Mouse (Mus musculus) G1E (cell line): ENCODE data around the gene Kidins220. TPM values are rescaled to one million over a fixed set of nuclear protein-coding genes. Genes with fewer than 3 reads are reported as not detected.

ENCODE experiments used
- ATAC-seq: 2 replicates; pipeline ENCODE4 v1.8.0; 2016; ENCODE audit warnings: mild to moderate bottlenecking; ENCODE audit not compliant: insufficient number of reproducible peaks, poor library complexity, low FRiP score, severe bottlenecking; ENCODE audit errors: extremely low read depth
- DNase-seq: peaks from one replicate; pipeline ENCODE4 v3.0.0; 2012; ENCODE audit warnings: low spot score
- H3K27me3 ChIP-seq: 2 replicates; pipeline ENCODE4 v1.6.1; 2012; ENCODE audit warnings: mild to moderate bottlenecking, low read length, inconsistent platforms; ENCODE audit not compliant: insufficient read depth
- H3K36me3 ChIP-seq: replicated peaks from 2 replicates; pipeline ENCODE3; 2012; ENCODE audit warnings: mild to moderate bottlenecking, inconsistent platforms
- H3K4me1 ChIP-seq: 2 replicates; pipeline ENCODE4 v1.6.1; 2012; ENCODE audit warnings: low read depth, low read length, inconsistent platforms, mixed read lengths; ENCODE audit not compliant: insufficient read depth
- H3K4me3 ChIP-seq: 2 replicates; pipeline ENCODE4 v1.5.1; 2012; ENCODE audit warnings: low read depth, mild to moderate bottlenecking, inconsistent platforms, low read length, moderate library complexity, mixed read lengths
- H3K9me3 ChIP-seq: replicated peaks from 2 replicates; pipeline ENCODE4 v1.6.1; 2012; ENCODE audit warnings: inconsistent platforms
- CTCF ChIP-seq: IDR thresholded peaks from 2 replicates; pipeline ENCODE4 v1.5.1; 2012; ENCODE audit warnings: low read depth, low read length, inconsistent platforms, mixed read lengths
- GATA1 ChIP-seq: IDR thresholded peaks from 2 replicates; pipeline ENCODE4 v1.6.1; 2012; ENCODE audit warnings: borderline replicate concordance, low read length, inconsistent platforms, mixed read lengths
- GATA2 ChIP-seq: IDR thresholded peaks from 2 replicates; pipeline ENCODE4 v1.6.1; 2012; ENCODE audit warnings: low read depth, low read length, inconsistent platforms, borderline replicate concordance
- POLR2AphosphoS5 ChIP-seq: IDR thresholded peaks from 2 replicates; pipeline ENCODE4 v1.6.1; 2012; ENCODE audit warnings: low read depth, low read length, inconsistent platforms; ENCODE audit not compliant: insufficient replicate concordance
- TAL1 ChIP-seq: conservative IDR thresholded peaks from 2 replicates; pipeline ENCODE4 v1.6.1; 2012; ENCODE audit warnings: low read depth, low read length, inconsistent platforms, mixed read lengths
- polyA plus RNA-seq: library from polyadenylated mRNA; stranded (reverse); fragments of >175 nt; gene quantifications from 2 replicates; pipeline ENCODE4 v1.2.3, GENCODE M21; 2012
- total RNA-seq, 2 experiments: library from RNA; stranded (forward) in 1 of 2; stranded (reverse) in 1 of 2; fragments of 200-1000 nt in 1 of 2; fragments of >200 nt in 1 of 2; fragmentation: Nextera tagmentation in 1 of 2; gene quantifications; 2 replicates each; pipeline ENCODE4 v1.2.3; 2014 to 2017

Gene Kidins220
- total and polyA plus RNA-seq, 3 experiments: 42.4 to 88.5 (median 79.5) TPM

- DNase-seq: no peak
- 0 out of 2 replicates have a peak overlapping the region, but pooled peaks have one; percentile 3 for H3K4me3 ChIP-seq
- H3K4me1 ChIP-seq: no peaks in the 10 kb centered on the region
- ATAC-seq: no peak
- no peaks in the 10 kb centered on the region; the same call in 1 of the 2 replicates for H3K27me3 ChIP-seq
- TF ChIP-seq TAL1: no peak
- TF ChIP-seq GATA1: no peak
- no peak for TF ChIP-seq POLR2AphosphoS5
- no peak for TF ChIP-seq CTCF
- TF ChIP-seq GATA2: no peak
- no peaks in the 10 kb centered on the region for H3K36me3 ChIP-seq
- peaks cover 50% of the 10 kb centered on the region for H3K9me3 ChIP-seq
These were observed 121.4 kb downstream of the Kidins220 start for GRCm38 (mm10) chr12:25095974-25096639.

DNA sequence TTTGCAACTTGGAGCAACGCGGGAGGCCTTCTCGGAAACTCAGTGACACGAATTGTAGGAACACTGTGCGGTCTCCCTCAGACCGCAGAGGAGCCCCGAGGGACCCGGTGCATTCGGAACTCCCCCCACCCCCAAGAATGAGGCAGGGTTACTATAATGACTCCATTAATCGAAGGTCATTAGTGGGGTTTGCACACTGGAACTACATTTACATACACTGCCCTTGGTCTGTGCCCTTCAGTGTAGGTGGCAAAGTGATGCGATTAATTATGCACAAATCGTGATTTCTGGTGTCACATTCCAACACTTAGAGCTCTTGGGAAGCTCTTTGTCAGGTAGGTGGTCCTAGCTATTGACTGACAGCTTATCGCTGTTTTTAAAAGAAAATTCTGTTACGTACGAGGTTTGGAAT is 121.9 kb downstream of the Kidins220 start:
- no peaks in the 10 kb centered on the region for H3K36me3 ChIP-seq
- no peaks in the 10 kb centered on the region for H3K4me1 ChIP-seq

GRCm38 (mm10) chr12:25097052-25097209 is 122.2 kb downstream of the Kidins220 start, which contains the start of gene Id2:
TSS of gene Id2 (minus strand) at chr12:25097140.
- ATAC-seq: no peak

More for the DNA sequence above, 121.9 kb downstream of the Kidins220 start:
- peaks cover 53% of the 10 kb centered on the region for H3K9me3 ChIP-seq
- ATAC-seq (no peak), DNase-seq (no peak)
- no peak for TF ChIP-seq GATA1
- no peak for TF ChIP-seq TAL1
- no peak for TF ChIP-seq CTCF
- no peak for TF ChIP-seq GATA2
- TF ChIP-seq POLR2AphosphoS5: no peak
- no peaks in the 10 kb centered on the region; the same call in 1 of the 2 replicates for H3K27me3 ChIP-seq
- no peak overlapping the region for H3K4me3 ChIP-seq

DNA sequence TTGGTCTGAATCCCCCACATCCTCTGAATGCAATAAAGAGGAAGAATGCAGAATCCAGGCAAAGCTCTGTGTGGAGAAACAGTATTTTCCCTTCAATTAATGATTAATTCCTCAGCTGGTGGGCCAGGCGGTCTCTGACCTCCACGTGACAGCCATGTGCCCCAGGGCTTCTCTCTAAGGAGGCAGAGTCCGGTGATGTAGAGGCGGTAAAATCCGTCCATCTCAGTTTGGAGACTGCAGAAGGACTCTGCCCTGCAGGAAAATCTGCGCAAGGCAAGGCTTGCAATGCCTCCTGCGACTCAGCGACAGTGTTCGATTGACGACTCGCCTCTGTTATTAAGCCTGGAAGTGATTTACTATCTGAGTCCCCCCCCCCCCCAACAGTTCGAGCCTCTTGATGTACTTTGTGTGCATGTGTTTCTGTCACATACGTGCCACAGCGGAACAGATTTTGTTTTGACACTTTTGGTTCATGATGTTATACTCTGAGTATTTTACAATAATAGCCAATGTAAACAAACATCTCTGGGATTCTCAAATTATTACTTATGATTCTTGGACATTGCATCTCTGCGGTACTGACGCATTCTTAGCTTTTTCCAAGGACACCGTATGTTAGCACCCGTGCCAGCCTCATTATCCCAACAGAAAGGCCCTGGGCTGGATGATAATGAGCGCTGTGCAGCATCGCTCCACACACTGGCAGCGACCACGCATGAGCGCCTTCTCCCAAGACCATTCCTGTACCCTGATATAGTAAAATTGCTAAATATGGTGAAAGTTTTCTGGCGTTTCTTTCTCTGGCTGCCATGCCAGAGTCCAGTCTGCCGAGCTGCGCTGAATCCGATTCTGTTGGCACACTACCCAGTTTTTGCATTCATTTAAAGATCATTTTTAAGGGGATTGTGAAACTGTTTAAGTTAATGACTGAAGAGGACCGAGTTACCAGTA is 122.8 kb downstream of the Kidins220 start:
- TF ChIP-seq CTCF (no peak), GATA1 (no peak), TAL1 (no peak), GATA2 (no peak), POLR2AphosphoS5 (no peak)
- Histone ChIP-seq H3K36me3 (no peaks in the 10 kb centered on the region), H3K27me3 (no peaks in the 10 kb centered on the region; the same call in 1 of the 2 replicates), H3K4me3 (no peak overlapping the region), H3K9me3 (peaks cover 56% of the 10 kb centered on the region), H3K4me1 (no peaks in the 10 kb centered on the region)
- ATAC-seq (no peak), DNase-seq (no peak)

More at GRCm38 (mm10) chr12:25097052-25097209, 122.2 kb downstream of the Kidins220 start, which contains the start of gene Id2:
- DNase-seq: no peak
- Histone ChIP-seq H3K4me1 (no peaks in the 10 kb centered on the region), H3K9me3 (peaks cover 56% of the 10 kb centered on the region), H3K4me3 (0 out of 2 replicates have a peak within 1 kb of the TSS, but pooled peaks have one; percentile 3), H3K36me3 (no peaks in the 10 kb centered on the region), H3K27me3 (no peaks in the 10 kb centered on the region; the same call in 1 of the 2 replicates)
- TF ChIP-seq GATA1 (no peak), CTCF (no peak), GATA2 (no peak), POLR2AphosphoS5 (no peak)

- TF ChIP-seq GATA2 (no peak), CTCF (no peak), TAL1 (no peak), POLR2AphosphoS5 (no peak), GATA1 (no peak)
- H3K4me3 ChIP-seq: no peak overlapping the region
- DNase-seq (no peak), ATAC-seq (no peak)
- H3K4me1 ChIP-seq: no peaks in the 10 kb centered on the region
- H3K27me3 ChIP-seq: no peaks in the 10 kb centered on the region
- H3K36me3 ChIP-seq: no peaks in the 10 kb centered on the region
- peaks cover 60% of the 10 kb centered on the region for H3K9me3 ChIP-seq
These were observed 123.4 kb downstream of the Kidins220 start for GRCm38 (mm10) chr12:25098161-25098550.

DNA sequence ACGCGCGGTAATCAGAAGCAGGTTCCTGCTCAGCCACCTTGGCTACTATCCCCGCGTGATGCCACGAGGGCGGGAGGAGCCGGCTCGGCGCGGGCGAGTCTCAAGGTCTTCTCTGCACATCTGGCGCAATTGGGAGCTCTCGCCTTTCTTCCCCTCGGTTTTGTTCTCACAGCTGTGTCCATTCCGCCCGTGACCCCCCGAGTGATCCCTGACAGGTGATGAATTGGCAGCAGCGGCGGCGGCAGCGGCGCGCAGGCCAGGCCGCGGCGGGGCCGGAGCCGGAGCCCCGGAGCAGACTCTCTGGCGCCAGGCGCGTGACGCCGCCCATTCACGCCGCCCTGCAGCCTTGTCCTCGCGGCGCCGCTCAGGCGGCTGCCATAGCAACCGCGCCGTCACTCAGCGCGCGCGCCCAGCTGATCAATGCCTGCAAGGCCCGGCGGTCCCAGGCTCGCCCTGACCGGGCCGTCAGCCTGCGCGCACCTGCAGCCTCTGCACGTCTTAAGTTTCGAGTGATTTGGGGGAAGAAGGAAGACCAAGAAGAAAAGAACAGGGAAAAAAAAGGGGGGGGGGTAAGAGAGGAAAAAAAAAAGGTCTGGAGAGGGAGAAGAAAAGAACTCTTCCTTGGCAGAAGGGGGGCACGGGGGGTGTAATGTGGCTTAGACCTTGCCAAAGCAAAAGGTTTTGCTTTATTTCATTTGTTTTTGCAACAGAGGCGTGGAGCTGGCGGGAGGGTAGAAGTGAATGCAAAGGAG is 124.0 kb downstream of the Kidins220 start:
- Histone ChIP-seq H3K9me3 (peaks cover 64% of the 10 kb centered on the region), H3K27me3 (no peaks in the 10 kb centered on the region), H3K4me3 (no peak overlapping the region), H3K4me1 (no peaks in the 10 kb centered on the region), H3K36me3 (no peaks in the 10 kb centered on the region)
- no peak for ATAC-seq
- TF ChIP-seq GATA1: no peak
- TF ChIP-seq POLR2AphosphoS5: no peak
- TF ChIP-seq CTCF: no peak
- TF ChIP-seq TAL1: no peak
- TF ChIP-seq GATA2: no peak
- DNase-seq: no peak
